Mouse (Mus musculus): ENCODE measurements at regions not wholly inside any gene's neighbourhood (a gene's known extent, or its start where the extent isn't known, plus 50 kb on each side); places are given as distances from the start of the nearest gene placed in this dataset.

GRCm38 (mm10) chr13:53717582-53717981, 244.7 kb upstream of the Msx2 start:
- no peaks in the 10 kb centered on the region for H3K36me3 ChIP-seq (ENCODE audit: control insufficient read depth in 1 of 2, insufficient read depth in 2 of 2, low read length in 2 of 2)
- H3K79me2 ChIP-seq (ENCODE audit: control insufficient read depth, insufficient read depth, low read length, poor library complexity): no peaks in the 10 kb centered on the region
- H3K27ac ChIP-seq (ENCODE audit: control insufficient read depth, low read depth, low read length): no peak overlapping the region
- H3K27me3 ChIP-seq (ENCODE audit: control insufficient read depth in 1 of 2, insufficient read depth in 2 of 2, low read length in 2 of 2): no peaks in the 10 kb centered on the region
- no peak overlapping the region for H3K9ac ChIP-seq (ENCODE audit: control insufficient read depth, low read depth, low read length, poor library complexity, severe bottlenecking)
- no peak overlapping the region for H3K4me3 ChIP-seq (ENCODE audit: control insufficient read depth in 1 of 2, insufficient read depth in 1 of 2, low read depth in 2 of 2, low read length in 2 of 2)
- TF ChIP-seq POLR2A (IDR thresholded peaks at IDR 0.05; ENCODE audit: control insufficient read depth in 1 of 2, insufficient read depth in 1 of 2, low read depth in 1 of 2, low read length in 2 of 2, poor library complexity in 1 of 2): no peak
- no peak for TF ChIP-seq ZNF384 (IDR thresholded peaks at IDR 0.05; ENCODE audit: low read depth, low read length)
- no peak for TF ChIP-seq MAFK (IDR thresholded peaks at IDR 0.05; ENCODE audit: borderline replicate concordance, low read depth, low read length)
- TF ChIP-seq ETS1 (IDR thresholded peaks at IDR 0.05; ENCODE audit: low read depth, low read length): no peak
- no peak for TF ChIP-seq TAL1 (IDR thresholded peaks at IDR 0.05; ENCODE audit: low read length)
- TF ChIP-seq GATA1 (IDR thresholded peaks at IDR 0.05; ENCODE audit: low read depth, low read length): no peak
- no peak for TF ChIP-seq E2F4 (IDR thresholded peaks at IDR 0.05; ENCODE audit: borderline replicate concordance, low read depth, low read length)
- no peak for TF ChIP-seq CHD1 (IDR thresholded peaks at IDR 0.05; ENCODE audit: low read depth, low read length)
- no peak for TF ChIP-seq ZKSCAN1 (IDR thresholded peaks at IDR 0.05; ENCODE audit: low read depth, low read length)
- TF ChIP-seq MAX (IDR thresholded peaks at IDR 0.05; ENCODE audit: low read length): no peak
- TF ChIP-seq MEF2A (IDR thresholded peaks at IDR 0.05; ENCODE audit: extremely low read depth, insufficient replicate concordance, low read depth, low read length, poor library complexity, severe bottlenecking): no peak
- TF ChIP-seq TBP (IDR thresholded peaks at IDR 0.05; ENCODE audit: low read depth, low read length): no peak
- no peak for TF ChIP-seq RAD21 (IDR thresholded peaks at IDR 0.05; ENCODE audit: low read depth, low read length)
- no peak for TF ChIP-seq EP300 (IDR thresholded peaks at IDR 0.05; ENCODE audit: low read depth in 1 of 2, low read length in 2 of 2)
- no peak for TF ChIP-seq UBTF (IDR thresholded peaks at IDR 0.05; ENCODE audit: borderline replicate concordance, insufficient read depth, low read depth, low read length)
- H3K9me3 ChIP-seq (replicated peaks; ENCODE audit: insufficient read depth, low read length): no peaks in the 10 kb centered on the region
- no peak for DNase-seq (ENCODE audit: low read depth, low spot score)
- H3K4me1 ChIP-seq (ENCODE audit: control insufficient read depth in 1 of 2, insufficient read depth in 2 of 2, low read length in 2 of 2): no peaks in the 10 kb centered on the region

GRCm38 (mm10) chr13:53717086-53717485, 244.2 kb upstream of the Msx2 start:
- Histone ChIP-seq H3K27ac (ENCODE audit: control insufficient read depth, low read depth, low read length) (no peak overlapping the region), H3K4me3 (ENCODE audit: control insufficient read depth in 1 of 2, insufficient read depth in 1 of 2, low read depth in 2 of 2, low read length in 2 of 2) (no peak overlapping the region), H3K27me3 (ENCODE audit: control insufficient read depth in 1 of 2, insufficient read depth in 2 of 2, low read length in 2 of 2) (no peaks in the 10 kb centered on the region), H3K9ac (ENCODE audit: control insufficient read depth, low read depth, low read length, poor library complexity, severe bottlenecking) (no peak overlapping the region), H3K4me1 (ENCODE audit: control insufficient read depth in 1 of 2, insufficient read depth in 2 of 2, low read length in 2 of 2) (no peaks in the 10 kb centered on the region), H3K79me2 (ENCODE audit: control insufficient read depth, insufficient read depth, low read length, poor library complexity) (no peaks in the 10 kb centered on the region), H3K9me3 (replicated peaks; ENCODE audit: insufficient read depth, low read length) (no peaks in the 10 kb centered on the region), H3K36me3 (ENCODE audit: control insufficient read depth in 1 of 2, insufficient read depth in 2 of 2, low read length in 2 of 2) (no peaks in the 10 kb centered on the region)
- no peak for DNase-seq (ENCODE audit: low read depth, low spot score)
- TF ChIP-seq ZKSCAN1 (IDR thresholded peaks at IDR 0.05; ENCODE audit: low read depth, low read length) (no peak), USF1 (IDR thresholded peaks at IDR 0.05; ENCODE audit: low read depth, low read length) (no peak), POLR2AphosphoS2 (IDR thresholded peaks at IDR 0.05; ENCODE audit: low read length) (no peak), UBTF (IDR thresholded peaks at IDR 0.05; ENCODE audit: borderline replicate concordance, insufficient read depth, low read depth, low read length) (no peak), TCF12 (IDR thresholded peaks at IDR 0.05; ENCODE audit: low read depth, low read length) (no peak), MAX (IDR thresholded peaks at IDR 0.05; ENCODE audit: low read length) (no peak), RCOR1 (IDR thresholded peaks at IDR 0.05; ENCODE audit: low read depth, low read length) (no peak), MYB (IDR thresholded peaks at IDR 0.05; ENCODE audit: low read depth, low read length) (no peak), SMC3 (IDR thresholded peaks at IDR 0.05; ENCODE audit: low read depth, low read length) (no peak), MAFK (IDR thresholded peaks at IDR 0.05; ENCODE audit: borderline replicate concordance, low read depth, low read length) (no peak), CHD1 (IDR thresholded peaks at IDR 0.05; ENCODE audit: low read depth, low read length) (no peak), ZMIZ1 (IDR thresholded peaks at IDR 0.05; ENCODE audit: low read depth, low read length) (no peak), MEF2A (IDR thresholded peaks at IDR 0.05; ENCODE audit: extremely low read depth, insufficient replicate concordance, low read depth, low read length, poor library complexity, severe bottlenecking) (no peak), POLR2AphosphoS5 (IDR thresholded peaks at IDR 0.05; ENCODE audit: borderline replicate concordance, low read depth, low read length) (no peak), USF2 (IDR thresholded peaks at IDR 0.05; ENCODE audit: borderline replicate concordance in 1 of 2, insufficient read depth in 1 of 2, low read depth in 1 of 2, low read length in 2 of 2) (no peak), HCFC1 (IDR thresholded peaks at IDR 0.05; ENCODE audit: low read depth, low read length) (no peak)
